Mouse (Mus musculus) liver, postnatal 0 days (tissue): ENCODE results near the gene Setd1a.

Source experiments
- CTCF ChIP-seq: sonication (generic); IDR thresholded peaks from 2 replicates; pipeline ENCODE4 v1.5.1; 2016; ENCODE audit warnings: antibody characterized with exemption, low read depth
- EP300 ChIP-seq: IDR thresholded peaks from 2 replicates; pipeline ENCODE4 v1.6.1; 2016; ENCODE audit warnings: antibody characterized with exemption, low read depth, mild to moderate bottlenecking

DNA sequence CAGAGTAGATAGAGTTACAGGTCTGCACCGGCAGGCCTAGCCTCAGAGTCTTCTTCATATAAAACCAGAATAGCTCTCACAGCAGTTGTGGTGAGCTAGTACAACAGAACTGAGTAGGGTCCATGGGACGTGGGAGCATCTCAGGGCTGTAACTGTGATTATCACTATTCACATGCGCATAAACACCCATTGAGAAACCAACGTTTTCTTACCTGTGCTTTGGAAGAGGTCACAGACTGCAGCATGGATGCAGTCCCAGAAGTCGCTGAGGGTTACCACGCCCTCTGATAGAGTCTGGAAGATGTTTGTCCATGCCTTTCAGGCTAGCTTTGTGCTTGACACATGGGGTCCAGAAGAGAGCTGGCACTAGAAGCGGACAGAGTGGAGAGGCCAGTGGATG, 22.7 kb upstream of the Setd1a start:
- no peak for TF ChIP-seq CTCF
- no peak for TF ChIP-seq EP300
